Comparison of ENCODE assay signal across 26 mouse cellular contexts in the genomic region with DNA sequence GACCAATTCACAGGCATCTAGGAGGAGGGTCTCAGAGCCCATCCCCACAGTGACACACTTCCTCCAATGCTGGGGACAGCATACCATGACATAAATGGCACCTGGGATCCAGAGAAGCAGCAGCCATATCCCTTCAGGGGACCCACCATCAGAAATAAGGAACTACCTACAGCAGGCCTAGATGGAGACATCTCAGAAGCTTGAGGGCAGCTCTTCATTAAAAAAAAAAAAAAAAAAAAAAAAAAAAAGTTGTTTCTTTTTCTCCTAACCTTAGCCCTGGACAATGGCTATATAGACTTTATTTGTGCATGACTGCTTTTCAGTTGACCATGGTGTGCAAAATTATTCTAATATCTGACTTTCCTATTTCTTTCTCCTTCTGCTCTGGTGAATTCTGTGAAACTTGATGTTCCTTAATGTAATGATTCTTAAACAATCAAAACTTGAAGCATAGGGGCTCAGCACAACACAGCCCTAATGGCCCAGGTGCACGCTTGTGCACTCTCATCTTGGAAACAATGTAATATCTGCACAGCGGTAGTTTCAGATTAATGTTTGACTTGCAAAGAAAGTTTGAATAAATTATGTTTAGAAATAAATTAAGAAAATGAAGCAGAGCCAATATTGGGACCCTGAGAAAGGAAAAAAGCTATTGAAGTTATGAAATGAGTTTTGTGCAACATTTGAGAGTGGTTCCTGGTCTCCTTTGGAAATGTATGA.
"Had no signal": no experiment of that assay in that cellular context is flagged by ENCODE, and none has a peak within 500 bp of the region (broad histone marks: within the 10 kb centered on the region; RNA-seq: fewer than 3 reads in every experiment).

No protein-coding gene starts in this region.

- H3K4me3 ChIP-seq: layer of hippocampus, adult 2 months; limb, embryonic 10.5 days; limb, embryonic 13.5 days; liver, embryonic 12.5 days; liver, embryonic 15.5 days; lung, embryonic 15.5 days; megakaryocyte, embryonic 14.5 days; midbrain, embryonic 10.5 days; midbrain, embryonic 15.5 days; neural tube, embryonic 12.5 days; neural tube, embryonic 15.5 days had no signal

- H3K4me1 ChIP-seq: limb, embryonic 10.5 days; limb, embryonic 13.5 days; liver, embryonic 12.5 days; liver, embryonic 15.5 days; lung, embryonic 15.5 days; megakaryocyte, embryonic 14.5 days; midbrain, embryonic 10.5 days; midbrain, embryonic 15.5 days; neural tube, embryonic 12.5 days; neural tube, embryonic 15.5 days had no signal

- H3K4me2 ChIP-seq: limb, embryonic 13.5 days; liver, embryonic 12.5 days; liver, embryonic 15.5 days; lung, embryonic 15.5 days; midbrain, embryonic 15.5 days; neural tube, embryonic 12.5 days; neural tube, embryonic 15.5 days had no signal

- H3K9ac ChIP-seq: limb, embryonic 13.5 days; liver, embryonic 12.5 days; liver, embryonic 15.5 days; lung, embryonic 15.5 days; midbrain, embryonic 15.5 days; neural tube, embryonic 12.5 days; neural tube, embryonic 15.5 days had no signal

- H3K27ac ChIP-seq: hindbrain, postnatal 0 days; layer of hippocampus, adult 2 months; limb, embryonic 10.5 days; limb, embryonic 13.5 days; liver, embryonic 12.5 days; liver, embryonic 15.5 days; lung, embryonic 15.5 days; midbrain, embryonic 10.5 days; midbrain, embryonic 15.5 days; neural tube, embryonic 12.5 days; neural tube, embryonic 15.5 days; stomach, postnatal 0 days had no signal

- ATAC-seq: hindbrain, postnatal 0 days; inflammation-experienced regulatory T-cells, adult 6 months; intestine, embryonic 16.5 days; liver, embryonic 12.5 days; midbrain, embryonic 15.5 days had no signal

- H3K27me3 ChIP-seq: limb, embryonic 13.5 days; liver, embryonic 12.5 days; lung, embryonic 15.5 days; megakaryocyte, embryonic 14.5 days; midbrain, embryonic 15.5 days; neural tube, embryonic 12.5 days; neural tube, embryonic 15.5 days had no signal

- H3K9me3 ChIP-seq: limb, embryonic 10.5 days; liver, embryonic 12.5 days; liver, embryonic 15.5 days; lung, embryonic 15.5 days; megakaryocyte, embryonic 14.5 days; midbrain, embryonic 10.5 days; midbrain, embryonic 15.5 days; neural tube, embryonic 12.5 days; neural tube, embryonic 15.5 days had no signal

- DNase-seq: layer of hippocampus, adult 9-11 months; liver; lung, adult 18-20 months; lung, postnatal 10 days; lung, postnatal 36 days; right cerebral cortex, adult 18-20 months; right cerebral cortex, postnatal 14 days; right cerebral cortex, postnatal 4 days; thymus, adult 2 months; thymus, postnatal 14 days; thymus, postnatal 4 days had no signal
